ENCODE assay signal across 12 mouse cellular contexts in the genomic region with DNA sequence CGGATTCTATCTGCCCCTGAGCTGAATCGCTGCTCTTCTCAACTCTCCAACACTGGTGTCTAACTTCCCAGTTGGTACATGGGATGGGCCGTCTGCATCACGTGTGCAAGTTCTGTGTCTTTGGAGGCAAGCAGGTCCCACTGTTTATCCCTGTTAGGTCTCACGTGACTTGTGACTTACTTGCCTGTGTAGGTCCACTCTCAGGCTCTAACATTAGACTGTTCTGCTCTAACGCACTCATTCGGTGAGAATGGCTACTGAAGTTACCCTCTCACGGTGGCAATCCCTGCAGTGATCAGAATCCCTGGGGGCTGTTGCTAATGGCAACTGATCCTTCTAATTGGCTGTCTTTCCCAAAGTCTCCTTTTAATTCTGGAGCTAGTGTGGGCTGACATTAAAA.
"Had no signal": no experiment of that assay in that cellular context is flagged by ENCODE, and none has a peak within 500 bp of the region (broad histone marks: within the 10 kb centered on the region; RNA-seq: fewer than 3 reads in every experiment).

No protein-coding gene starts in this region.

- H3K9me3 ChIP-seq: limb, embryonic 12.5 days; midbrain, embryonic 12.5 days; neural tube, embryonic 15.5 days had no signal

- H3K27ac ChIP-seq: limb, embryonic 12.5 days; liver, embryonic 14.5 days; midbrain, embryonic 12.5 days; neural tube, embryonic 15.5 days had no signal

- DNase-seq: kidney, adult 18-20 months; kidney, postnatal 10 days; liver; lung, adult 2 months; lung, postnatal 36 days; right cerebral cortex, adult 18-20 months had no signal

- H3K27me3 ChIP-seq: limb, embryonic 12.5 days; neural tube, embryonic 15.5 days had no signal

- H3K4me2 ChIP-seq: limb, embryonic 12.5 days; midbrain, embryonic 12.5 days; neural tube, embryonic 15.5 days had no signal

- H3K4me3 ChIP-seq: limb, embryonic 12.5 days; midbrain, embryonic 12.5 days; myocyte; neural tube, embryonic 15.5 days had no signal

- H3K9ac ChIP-seq: limb, embryonic 12.5 days; liver, embryonic 14.5 days; midbrain, embryonic 12.5 days; neural tube, embryonic 15.5 days had no signal

- ATAC-seq: lung, postnatal 0 days had no signal

- H3K36me3 ChIP-seq: limb, embryonic 12.5 days; midbrain, embryonic 12.5 days; neural tube, embryonic 15.5 days had no signal
